Mouse (Mus musculus): Measurements from ENCODE around the gene Agap3.
A peak's percentile ranks its signal among the peaks of the same experiment; 100 is the strongest.

Gene Agap3

DNA sequence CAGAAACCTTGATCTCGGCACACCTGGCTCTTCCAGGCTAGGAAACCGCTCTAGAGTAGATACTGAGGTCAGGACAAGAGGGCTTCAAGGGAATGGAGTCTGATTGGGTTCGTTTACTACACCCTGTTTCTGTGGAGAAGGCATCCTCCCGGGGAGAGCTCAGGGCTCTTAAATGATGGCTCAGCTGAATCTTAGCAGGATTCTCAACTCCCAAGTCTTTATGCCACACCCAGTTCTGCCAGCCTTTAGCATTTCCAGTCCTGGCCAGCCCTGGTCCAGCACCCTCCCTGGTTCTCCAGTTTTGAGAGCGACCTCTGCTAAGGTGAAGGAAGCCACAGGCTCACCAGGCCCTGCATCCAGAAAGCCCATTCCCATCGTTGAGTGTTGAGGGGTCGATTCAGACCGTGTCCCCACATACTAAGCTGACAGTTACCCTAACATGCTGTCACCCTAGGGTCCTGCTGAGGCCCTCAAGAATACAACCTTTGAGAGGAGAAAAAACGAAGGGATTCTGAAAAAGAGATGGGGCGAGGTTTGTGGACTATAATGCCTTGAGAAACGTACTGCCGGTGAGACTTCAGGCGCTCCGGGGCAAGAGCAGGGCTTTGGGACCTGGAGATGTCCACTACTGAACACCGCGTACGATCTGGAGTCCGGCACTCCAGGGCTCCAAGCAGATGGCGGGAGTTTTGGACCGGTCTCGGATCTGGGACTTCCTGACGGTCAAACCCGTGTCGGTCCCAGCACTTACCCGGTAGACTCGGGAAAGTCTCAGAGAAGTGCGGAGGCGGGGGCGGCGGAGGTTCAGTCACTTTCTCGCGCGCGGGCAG is 73.6 kb downstream of the Agap3 start:
- no peak for DNase-seq

DNA sequence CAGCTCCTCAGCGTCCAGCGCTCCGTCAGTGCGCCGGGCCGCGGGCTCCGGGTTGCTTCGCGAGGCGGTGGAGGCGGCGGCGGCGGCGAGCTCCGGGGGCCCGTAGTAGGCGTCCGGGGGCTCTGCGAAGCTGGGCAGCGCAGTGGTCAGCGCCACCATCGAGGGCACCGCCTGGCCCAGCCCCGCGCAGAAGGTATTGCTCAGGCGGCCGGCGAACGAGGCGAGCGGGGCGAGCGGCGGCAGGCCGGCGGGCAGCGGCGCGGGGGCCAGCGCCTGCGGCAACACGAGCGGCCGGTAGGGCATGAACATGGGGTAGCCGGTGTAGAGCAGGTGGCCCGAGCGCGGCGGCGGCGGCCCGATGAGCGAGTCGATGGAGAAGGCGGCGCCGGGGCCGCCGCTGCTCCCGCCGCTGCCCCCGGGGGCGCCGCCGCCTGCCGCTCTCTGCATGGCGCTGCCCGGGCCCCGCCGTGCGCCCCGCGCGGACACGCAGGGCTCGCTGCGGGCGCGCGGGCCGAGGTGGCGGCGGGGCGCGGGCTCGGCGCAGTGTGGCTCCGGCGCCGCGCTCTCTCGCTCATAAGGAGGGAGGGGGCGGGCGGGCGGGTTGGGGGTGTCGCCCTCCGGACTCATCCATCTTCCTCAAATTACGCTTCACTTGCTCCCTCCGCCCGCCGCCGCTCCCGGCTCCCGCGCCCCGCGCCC is 74.4 kb downstream of the Agap3 start:
- DNase-seq = peak; percentile 27

GRCm38 (mm10) chr5:24526889-24527230 is 74.9 kb downstream of the Agap3 start, which contains the start of gene Gbx1:
Gene Gbx1, minus strand, starts transcription at chr5:24527202.
- peak; percentile 53 for DNase-seq

DNA sequence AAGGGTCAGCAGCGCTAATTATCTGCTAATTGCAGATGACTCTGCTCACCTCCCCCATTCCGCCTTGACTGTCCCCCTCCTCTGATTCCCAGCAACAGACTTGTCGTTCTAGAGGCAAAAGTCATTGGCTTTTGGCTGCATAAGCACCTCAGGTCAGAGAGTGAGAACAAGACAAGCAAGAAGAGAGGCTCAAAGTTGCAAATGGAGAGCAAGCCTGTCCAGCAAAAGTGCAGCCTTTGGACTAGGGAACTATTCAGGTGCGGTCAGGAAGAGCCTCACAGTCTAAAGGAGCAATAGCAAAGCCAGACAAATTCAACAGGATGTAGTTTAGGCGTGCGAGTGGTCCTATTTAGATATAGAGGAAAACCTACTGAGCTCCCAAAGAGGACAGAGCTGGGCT is 75.8 kb downstream of the Agap3 start:
- no peak for DNase-seq

GRCm38 (mm10) chr5:24530042-24530689 is 78.2 kb downstream of the Agap3 start:
- DNase-seq = peak; percentile 92

- no peak for DNase-seq
Measured at GRCm38 (mm10) chr5:24533391-24533790, 81.4 kb downstream of the Agap3 start.

GRCm38 (mm10) chr5:24534292-24534691 is 82.3 kb downstream of the Agap3 start:
- DNase-seq = peak; percentile 43

DNA sequence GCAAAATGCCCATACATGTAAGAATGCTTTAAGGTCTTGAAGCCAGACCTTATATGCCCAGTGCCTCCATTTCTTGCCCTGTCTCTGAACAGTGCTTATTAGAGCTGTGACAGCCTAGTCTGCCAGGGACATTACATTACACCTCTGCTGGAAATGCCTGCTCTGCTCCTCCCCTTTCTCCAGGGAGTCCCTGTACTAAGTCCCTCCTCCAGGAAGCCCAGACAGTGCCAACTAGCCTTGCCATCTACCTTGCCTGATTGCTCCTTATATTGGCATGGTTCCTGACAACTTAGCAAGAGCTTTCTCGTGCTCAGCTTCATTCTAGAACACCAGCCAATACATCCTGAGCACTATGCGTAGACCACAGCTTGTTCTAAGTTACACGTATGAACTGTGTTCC is 83.8 kb downstream of the Agap3 start:
- DNase-seq = no peak

DNA sequence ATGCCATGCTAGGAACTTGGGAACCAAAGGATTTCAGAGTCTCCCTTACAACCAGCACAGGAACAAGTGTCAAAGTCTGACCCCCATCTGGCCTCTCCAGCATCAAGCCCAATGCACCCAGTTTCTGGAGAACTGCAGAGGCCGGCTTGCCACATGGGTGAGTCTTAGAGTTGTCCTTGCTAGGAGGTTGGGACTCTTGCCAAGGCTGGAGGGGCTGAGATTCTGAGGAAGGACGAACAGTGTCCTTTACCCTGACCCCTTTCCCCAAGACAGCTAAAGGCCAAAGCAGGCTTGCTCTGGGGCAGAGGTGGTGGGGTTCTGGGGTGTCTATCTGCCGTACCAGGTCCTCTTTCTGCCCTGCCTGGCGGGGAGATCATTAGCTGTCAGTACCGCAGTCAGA is 84.5 kb downstream of the Agap3 start:
- no peak for DNase-seq

DNA sequence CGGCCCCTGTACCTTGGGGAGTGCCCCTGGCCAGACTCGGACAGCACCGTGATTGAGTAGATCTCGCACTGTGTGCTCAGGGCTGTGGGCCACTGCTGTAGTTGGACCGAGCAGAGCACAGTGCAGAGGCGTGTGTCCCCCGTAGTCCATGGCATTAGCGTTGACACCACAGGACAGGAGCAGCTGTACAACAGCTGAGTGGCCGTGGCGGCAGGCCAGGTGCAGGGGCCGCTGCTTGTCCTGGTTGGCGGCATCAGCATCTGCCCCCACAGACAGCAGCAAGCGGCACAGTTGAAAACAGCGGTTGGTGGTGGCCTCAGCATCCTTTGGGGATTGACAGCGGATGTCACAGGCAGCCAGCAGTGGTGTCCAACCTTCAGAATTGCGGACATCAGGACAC is 85.6 kb downstream of the Agap3 start:
- no peak for DNase-seq

DNA sequence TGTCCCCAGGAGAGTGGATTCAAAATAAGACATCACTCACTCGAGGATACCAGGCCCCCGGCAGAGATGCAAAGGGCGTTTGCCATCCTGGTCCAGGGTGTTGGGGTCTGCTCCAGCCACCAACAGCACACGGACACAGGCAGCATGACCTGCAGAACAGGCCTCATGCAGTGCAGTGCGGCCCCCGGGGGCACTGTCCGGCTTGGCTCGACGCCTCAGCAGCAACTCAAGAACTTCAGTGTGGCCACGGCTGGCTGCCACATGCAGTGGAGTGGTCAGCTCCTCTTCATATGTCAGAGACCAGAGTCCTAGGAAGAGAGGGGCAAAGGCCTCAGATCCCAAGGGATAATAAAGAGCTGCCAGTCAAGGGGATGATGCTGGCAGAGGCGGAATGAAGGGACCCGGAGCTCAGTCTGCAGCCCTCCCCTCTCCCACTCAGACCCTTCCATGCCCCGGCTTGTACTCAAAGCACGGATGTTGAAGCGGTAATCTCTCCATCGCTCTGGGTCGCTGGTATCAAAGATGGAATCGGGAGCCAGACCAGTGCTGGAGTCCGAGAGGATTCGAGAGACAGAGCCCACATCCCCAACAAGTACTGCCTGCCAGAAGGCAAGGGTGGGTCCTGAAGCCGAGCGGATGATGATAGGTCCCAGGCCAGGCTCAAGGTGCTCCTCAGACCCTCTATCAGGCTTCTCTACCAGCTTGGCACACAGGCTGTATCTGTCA is 87.8 kb downstream of the Agap3 start:
- DNase-seq = no peak

DNA sequence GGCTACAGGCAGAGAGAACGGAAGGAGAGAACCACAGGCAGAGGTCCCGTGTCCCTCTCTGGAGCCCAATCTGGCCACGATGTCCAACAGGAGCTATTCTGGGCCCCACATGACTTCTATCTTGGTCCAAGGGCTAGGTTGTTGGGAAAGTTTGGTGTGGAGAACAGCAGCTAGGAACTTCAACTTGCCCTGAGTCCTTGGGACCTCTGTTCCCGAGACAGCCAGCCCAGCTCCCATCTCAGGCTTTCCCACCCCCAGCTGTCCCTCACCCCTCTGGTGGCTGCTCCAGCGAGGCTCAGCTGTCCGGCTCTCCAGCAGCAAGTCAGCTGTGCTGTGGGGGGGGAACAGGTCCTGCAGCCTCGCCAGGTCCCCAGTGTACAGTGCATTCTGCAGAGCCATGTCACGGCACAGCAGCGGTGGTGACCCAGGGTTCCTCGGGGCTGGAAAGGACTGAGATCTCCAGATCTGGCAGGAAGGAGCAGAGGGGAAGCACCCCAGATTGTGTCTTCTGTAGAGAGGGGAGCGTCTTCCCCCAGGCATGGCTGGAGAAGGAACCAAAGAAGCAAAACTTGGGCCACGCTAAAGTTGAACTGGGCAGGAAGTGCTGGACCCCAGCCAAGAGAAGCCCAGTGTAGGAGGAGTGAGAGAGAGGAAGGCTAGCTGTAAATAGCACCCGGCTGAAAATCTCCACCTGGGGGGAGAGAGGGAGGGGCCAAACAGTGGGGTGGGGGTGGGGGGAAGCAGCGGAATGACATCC is 88.6 kb downstream of the Agap3 start, which contains the start of gene Asb10:
Gene Asb10 (minus strand): TSS at position 592 of the 757 bp plus-strand sequence.
- DNase-seq = peak; percentile 20

DNA sequence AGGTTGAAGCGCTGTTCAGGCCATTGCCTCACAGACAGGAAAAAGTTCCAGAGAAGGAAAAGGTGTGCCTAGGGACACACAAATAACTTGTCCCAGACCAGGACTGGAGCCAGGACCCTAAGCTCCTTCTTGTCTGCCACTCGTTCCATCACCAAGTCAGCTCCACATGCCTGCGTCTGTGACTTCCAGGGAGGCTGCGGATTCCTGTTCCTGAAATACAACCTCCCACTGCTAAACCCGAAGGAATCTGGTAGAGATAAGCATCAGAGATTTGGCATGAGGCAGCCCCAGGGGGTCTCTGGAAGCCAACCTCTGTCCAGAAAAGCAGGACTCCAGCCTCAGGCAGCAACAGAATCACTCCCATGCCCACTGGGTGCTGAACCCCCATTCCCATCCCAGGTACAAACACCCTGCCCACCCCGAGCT is 89.2 kb downstream of the Agap3 start:
- no peak for DNase-seq

- DNase-seq = no peak
Measured at GRCm38 (mm10) chr5:24542643-24543042, 90.7 kb downstream of the Agap3 start.

DNA sequence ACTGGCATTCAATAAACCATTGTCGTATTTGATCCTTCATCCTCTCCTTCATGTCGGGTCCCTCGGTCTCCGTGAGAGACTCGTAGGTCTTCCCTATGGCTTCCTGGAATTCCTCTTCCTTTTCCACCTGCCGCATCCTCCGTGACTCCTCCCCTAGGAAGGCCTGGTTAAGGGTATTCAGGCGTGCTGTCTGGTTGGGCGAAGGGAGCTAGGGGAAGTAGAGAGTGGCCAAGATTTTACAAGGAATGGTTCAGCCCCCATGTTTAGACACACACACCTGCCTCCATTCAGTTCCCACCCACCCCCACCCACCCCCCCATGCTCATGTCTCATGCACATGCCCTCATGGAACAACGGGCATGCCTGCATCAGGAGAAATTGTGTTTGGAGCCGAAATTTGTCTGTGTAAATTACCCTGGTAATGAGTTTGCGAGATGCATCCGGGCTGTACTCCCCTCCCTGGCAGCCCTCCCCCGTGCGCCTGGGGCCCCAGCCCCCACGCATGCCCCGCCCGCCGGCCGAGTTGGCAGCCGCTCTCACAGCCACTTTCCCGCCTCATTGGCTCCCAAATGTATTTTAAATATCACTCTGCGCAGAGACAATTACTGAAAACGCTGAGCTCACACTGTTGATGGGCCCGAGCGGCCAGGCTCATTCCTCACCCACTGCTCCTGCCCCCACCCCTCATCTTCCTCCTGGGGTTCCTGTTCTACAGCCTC is 98.8 kb downstream of the Agap3 start:
- peak; percentile 77 for DNase-seq

DNA sequence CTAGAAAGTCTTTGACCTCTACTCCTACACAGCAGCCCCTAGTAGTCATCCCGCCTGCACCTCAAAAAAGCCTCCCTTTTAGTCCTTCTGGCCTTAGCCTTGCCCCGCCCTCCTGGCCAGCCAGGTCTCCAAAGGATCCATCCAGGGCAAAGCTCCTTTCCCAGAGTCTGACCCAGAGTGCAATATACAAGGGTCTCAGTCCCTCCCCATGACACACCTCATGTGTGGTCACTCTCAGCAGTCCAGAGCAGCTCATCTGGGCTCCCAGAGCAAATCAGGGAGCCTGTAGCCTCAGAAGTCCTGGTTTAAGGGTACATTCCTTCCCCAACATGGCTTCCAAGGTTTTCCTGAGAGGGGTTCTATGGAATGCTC is 99.3 kb downstream of the Agap3 start:
- no peak for DNase-seq

Data from thymus, postnatal 4 days (tissue).